Mouse (Mus musculus) hindbrain, postnatal 0 days (tissue): ENCODE measurements around the gene Mad1l1. TPM values are rescaled to one million over a fixed set of nuclear protein-coding genes. Genes with fewer than 3 reads are reported as not detected.

ENCODE experiments used
- ATAC-seq: fragments of 200-750 bp; cut with Nextera tagmentation; 2 replicates; pipeline ENCODE4 v1.8.0; 2017; ENCODE audit warnings: mild to moderate bottlenecking, moderate TSS enrichment, moderate library complexity
- DNase-seq: peaks from one replicate; pipeline ENCODE4 v3.0.0-alpha.2; 2015; ENCODE audit warnings: low spot score
- H3K27ac ChIP-seq: fragments of 300-500 bp; sonication (generic); 2 replicates; pipeline ENCODE4 v1.5.1; 2014; ENCODE audit warnings: mild to moderate bottlenecking
- H3K27me3 ChIP-seq: fragments of 300-500 bp; sonication (generic); 2 replicates; pipeline ENCODE4 v1.6.1; 2014; ENCODE audit warnings: low read length, mixed read lengths; ENCODE audit not compliant: insufficient read depth
- H3K36me3 ChIP-seq: fragments of 300-500 bp; sonication (generic); 2 replicates; pipeline ENCODE4 v1.6.1; 2014; ENCODE audit warnings: low read length, mixed read lengths; ENCODE audit not compliant: insufficient read depth
- H3K4me1 ChIP-seq: fragments of 300-500 bp; sonication (generic); 2 replicates; pipeline ENCODE4 v1.6.1; 2014; ENCODE audit warnings: antibody characterized with exemption, low read length, mixed read lengths; ENCODE audit not compliant: insufficient read depth
- H3K4me2 ChIP-seq: fragments of 300-500 bp; sonication (generic); 2 replicates; pipeline ENCODE4 v1.6.1; 2014; ENCODE audit warnings: low read depth, mild to moderate bottlenecking, low read length, moderate library complexity, mixed read lengths
- H3K4me3 ChIP-seq: fragments of 300-500 bp; sonication (generic); 2 replicates; pipeline ENCODE4 v1.5.1; 2014; ENCODE audit warnings: low read length
- H3K9ac ChIP-seq: fragments of 300-500 bp; sonication (generic); replicated peaks from 2 replicates; pipeline ENCODE4 v1.6.1; 2014; ENCODE audit warnings: mild to moderate bottlenecking, low read length, moderate library complexity, mixed read lengths
- H3K9me3 ChIP-seq: fragments of 300-500 bp; sonication (generic); 2 replicates; pipeline ENCODE4 v1.6.1; 2016; ENCODE audit warnings: low read length, mixed read lengths
- CTCF ChIP-seq: IDR thresholded peaks from 2 replicates; pipeline ENCODE4 v1.5.1; 2016; ENCODE audit warnings: antibody characterized with exemption, control low read depth, low read depth
- WGBS: fragments of 180-500 bp; shearing (Covaris S2); extraction: QIAGEN DNeasy Blood & Tissue Kit; methylation state at CpG from one replicate; pipeline ENCODE4 v1.1.7; 2014; 5-methylcytosine and 5-hydroxymethylcytosine counted together
- polyA plus RNA-seq: library from polyadenylated mRNA; unstranded; fragments of >200 nt; fragmentation: Nextera tagmentation; extraction: Ambion mirVana; gene quantifications from 2 replicates; pipeline ENCODE4 v1.2.1, GENCODE M21; 2015
- total RNA-seq: library from RNA; depleted of rRNA; stranded (reverse); fragments of >200 nt; gene quantifications from 2 replicates; pipeline ENCODE4 v1.2.3, GENCODE M21; 2014

The Mad1l1 gene
- total and polyA plus RNA-seq, 2 experiments from 2014 or later, result 29.1 to 30.9 TPM

GRCm38 (mm10) chr5:140331615-140332512 is 10.5 kb upstream of the Mad1l1 start, which contains the start of gene Mrm2:
Mrm2 (minus strand) TSS chr5:140331898.
- peak; percentile 86 for DNase-seq
- H3K27ac ChIP-seq, result peak within 1 kb of the TSS; percentile 86

GRCm38 (mm10) chr5:140324058-140324457 is 2.7 kb upstream of the Mad1l1 start:
- Histone ChIP-seq H3K27me3 (no peaks in the 10 kb centered on the region), H3K4me2 (no peak overlapping the region), H3K36me3 (peaks cover 8% of the 10 kb centered on the region; the same call in 1 of the 2 replicates), H3K9me3 (no peaks in the 10 kb centered on the region), H3K4me1 (peaks cover 6% of the 10 kb centered on the region; the same call in 1 of the 2 replicates), H3K9ac (no peak overlapping the region), H3K27ac (no peak overlapping the region), H3K4me3 (no peak overlapping the region)
- DNase-seq, result no peak
- WGBS, result 90% methylated on average over 5 of the region's 5 CpGs
- TF ChIP-seq CTCF, result no peak
- no peak for ATAC-seq

More at GRCm38 (mm10) chr5:140331615-140332512, 10.5 kb upstream of the Mad1l1 start, which contains the start of gene Mrm2:
- peak; percentile 86 for ATAC-seq
- WGBS, result under 1% methylated on average over 39 of the region's 39 CpGs
- H3K9ac ChIP-seq, result peak within 1 kb of the TSS; percentile 66
- TF ChIP-seq CTCF, result peak; percentile 83
- no peaks in the 10 kb centered on the region for H3K9me3 ChIP-seq
- H3K36me3 ChIP-seq, result peaks cover 8% of the 10 kb centered on the region; the same call in 1 of the 2 replicates
- peak within 1 kb of the TSS; percentile 62 for H3K4me3 ChIP-seq
- no peaks in the 10 kb centered on the region for H3K27me3 ChIP-seq
- peaks cover 10% of the 10 kb centered on the region for H3K4me1 ChIP-seq
- peak within 1 kb of the TSS; percentile 85 for H3K4me2 ChIP-seq

- H3K4me3 ChIP-seq, result peak overlapping the region; percentile 96
- peak overlapping the region; percentile 94 for H3K4me2 ChIP-seq
- peak overlapping the region; percentile 85 for H3K27ac ChIP-seq
- no peaks in the 10 kb centered on the region for H3K36me3 ChIP-seq
- H3K27me3 ChIP-seq, result no peaks in the 10 kb centered on the region
- TF ChIP-seq CTCF, result peak; percentile 17
- DNase-seq (peak; percentile 23), ATAC-seq (no peak)
- H3K9me3 ChIP-seq, result no peaks in the 10 kb centered on the region
- WGBS, result 1% methylated on average over 17 of the region's 17 CpGs
- H3K4me1 ChIP-seq, result peaks cover 6% of the 10 kb centered on the region; the same call in 1 of the 2 replicates
- peak overlapping the region; percentile 95 for H3K9ac ChIP-seq
These were observed 614 bp upstream of the Mad1l1 start for GRCm38 (mm10) chr5:140321756-140322575.

DNA sequence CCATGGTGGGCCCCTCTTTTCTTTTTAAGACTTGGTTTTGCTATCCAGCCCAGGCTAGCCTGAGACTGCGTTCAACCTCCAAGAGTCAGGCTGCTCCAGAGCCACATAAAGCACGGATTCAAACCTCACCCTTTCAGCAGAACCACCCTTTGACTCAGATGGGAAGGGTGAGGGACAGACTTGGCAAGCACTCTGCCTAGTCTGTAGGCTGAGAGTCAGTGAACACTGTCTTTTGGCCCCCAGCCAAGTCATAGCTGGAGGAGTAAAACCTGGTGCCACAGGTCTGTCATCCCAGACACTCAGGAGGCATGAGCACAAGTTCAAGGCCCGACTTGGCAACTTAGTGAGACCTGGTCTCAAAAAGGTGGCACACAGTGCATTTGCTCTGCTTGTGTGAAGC is 4.6 kb downstream of the Mad1l1 start:
- H3K4me1 ChIP-seq, result peaks cover 6% of the 10 kb centered on the region; the same call in 1 of the 2 replicates

DNA sequence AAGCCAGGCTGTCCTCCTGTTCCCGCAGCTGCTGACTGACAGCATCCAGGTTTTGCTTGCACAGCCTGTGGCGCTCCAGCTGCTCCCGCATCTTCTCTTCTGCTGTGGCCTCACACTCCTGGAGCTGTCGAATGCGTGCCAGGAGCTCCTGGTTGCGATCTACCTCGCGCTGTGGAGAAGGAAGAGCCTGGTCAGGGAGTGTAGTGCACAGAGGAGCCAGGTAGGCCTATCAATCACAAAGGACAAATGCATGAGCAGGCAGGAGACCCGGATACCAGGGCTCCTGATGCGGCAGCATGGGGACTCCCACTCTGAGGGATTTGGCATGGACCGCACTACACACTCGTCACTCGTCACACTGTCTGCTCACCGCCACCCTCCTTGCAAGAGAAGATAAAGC is 13.8 kb downstream of the Mad1l1 start:
- ATAC-seq (no peak; the same call in 1 of the 2 replicates), DNase-seq (no peak)
- Histone ChIP-seq H3K27me3 (no peaks in the 10 kb centered on the region), H3K4me1 (no peaks in the 10 kb centered on the region), H3K4me2 (no peak overlapping the region), H3K9me3 (no peaks in the 10 kb centered on the region), H3K36me3 (peaks cover 45% of the 10 kb centered on the region), H3K4me3 (no peak overlapping the region), H3K9ac (no peak overlapping the region), H3K27ac (no peak overlapping the region)
- WGBS, result 80% methylated on average over 14 of the region's 14 CpGs
- no peak for TF ChIP-seq CTCF

More for the DNA sequence above, 4.6 kb downstream of the Mad1l1 start:
- Histone ChIP-seq H3K4me2 (no peak overlapping the region), H3K36me3 (peaks cover 18% of the 10 kb centered on the region; the same call in 1 of the 2 replicates), H3K9me3 (no peaks in the 10 kb centered on the region), H3K4me3 (no peak overlapping the region), H3K27ac (no peak overlapping the region), H3K27me3 (no peaks in the 10 kb centered on the region), H3K9ac (0 out of 2 replicates have a peak overlapping the region, but pooled peaks have one; percentile 9)
- WGBS, result 78% methylated on average over 3 of the region's 3 CpGs
- ATAC-seq (no peak), DNase-seq (no peak)
- no peak for TF ChIP-seq CTCF

DNA sequence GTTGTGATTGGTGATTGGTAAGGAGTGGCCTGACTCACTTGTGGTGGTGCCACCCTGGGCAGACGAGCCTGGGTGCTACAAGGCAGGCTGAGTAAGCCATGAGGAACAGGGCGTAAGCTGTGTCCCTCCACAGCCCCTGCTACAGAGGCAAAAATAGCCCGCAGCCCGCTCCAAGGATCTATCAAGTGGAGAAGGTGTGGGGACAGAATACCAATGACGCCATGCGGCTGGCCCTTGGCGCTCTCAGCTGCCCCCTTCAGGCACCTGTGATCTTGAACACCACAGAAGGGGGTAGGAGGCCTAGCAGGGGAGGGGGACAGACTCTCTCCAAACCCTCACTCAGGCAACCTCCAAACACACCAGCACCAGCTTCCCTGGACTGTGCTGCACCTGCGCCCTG is 15.3 kb downstream of the Mad1l1 start:
- no peak overlapping the region for H3K27ac ChIP-seq
- H3K4me2 ChIP-seq, result no peak overlapping the region
- H3K4me1 ChIP-seq, result no peaks in the 10 kb centered on the region
- ATAC-seq (no peak), DNase-seq (no peak)
- H3K9ac ChIP-seq, result no peak overlapping the region
- H3K36me3 ChIP-seq, result peaks cover 49% of the 10 kb centered on the region
- 0 out of 2 replicates have a peak, but pooled peaks have one; percentile 19 for TF ChIP-seq CTCF
- 69% methylated on average over 8 of the region's 8 CpGs for WGBS
- H3K4me3 ChIP-seq, result no peak overlapping the region
- H3K27me3 ChIP-seq, result no peaks in the 10 kb centered on the region
- no peaks in the 10 kb centered on the region for H3K9me3 ChIP-seq
